Mouse (Mus musculus): Measurements from ENCODE around the gene Pnliprp2.

The Pnliprp2 gene

GRCm38 (mm10) chr19:58805191-58805779 is 45.8 kb downstream of the Pnliprp2 start:
- DNase-seq: no peak

- peak; percentile 96 for DNase-seq
These were observed 46.8 kb downstream of the Pnliprp2 start for GRCm38 (mm10) chr19:58806364-58806763.

- DNase-seq: no peak
These were observed 49.3 kb downstream of the Pnliprp2 start for GRCm38 (mm10) chr19:58808864-58809263.

- DNase-seq: no peak
These were observed 51.0 kb downstream of the Pnliprp2 start for GRCm38 (mm10) chr19:58810536-58810935.

- DNase-seq: peak; percentile 92
These were observed 55.8 kb downstream of the Pnliprp2 start for GRCm38 (mm10) chr19:58815179-58815922.

GRCm38 (mm10) chr19:58816453-58817041 is 57.0 kb downstream of the Pnliprp2 start:
- peak; percentile 98 for DNase-seq

GRCm38 (mm10) chr19:58817398-58817797 is 57.9 kb downstream of the Pnliprp2 start:
- DNase-seq: peak; percentile 87

- DNase-seq: peak; percentile 95
These were observed 59.3 kb downstream of the Pnliprp2 start for GRCm38 (mm10) chr19:58818571-58819415.

GRCm38 (mm10) chr19:58822454-58823200 is 63.1 kb downstream of the Pnliprp2 start:
- peak; percentile 99 for DNase-seq

- DNase-seq: peak; percentile 93
These were observed 63.8 kb downstream of the Pnliprp2 start for GRCm38 (mm10) chr19:58823301-58823700.

- no peak for DNase-seq
These were observed 64.8 kb downstream of the Pnliprp2 start for GRCm38 (mm10) chr19:58824316-58824715.

Measured in heart, adult 11 months (tissue).